Mouse (Mus musculus) embryonic stem cell, embryonic (primary cell): ENCODE measurements around the gene Shbg.

Experiments
- CTCF ChIA-PET, 4 experiments: fragments of 300-600 bp in 2 of 4; fragments of 350-600 bp in 2 of 4; sonication (Branson Sonifier 250); formaldehyde crosslinking; loops; one replicate each; lab custom pipeline; 2022; ENCODE audit warnings: inconsistent platforms in 2 of 4; lab: Charles Lee
- POLR2A ChIA-PET, 4 experiments: fragments of 300-600 bp in 2 of 4; fragments of 350-600 bp in 2 of 4; sonication (Branson Sonifier 250); formaldehyde crosslinking; loops; one replicate each; lab custom pipeline; 2022; ENCODE audit warnings: antibody characterized with exemption in 4 of 4, inconsistent platforms in 1 of 4; lab: Charles Lee

Gene Shbg

GRCm38 (mm10) chr11:69620394-69621081 lies 2.8 kb upstream of the Shbg start:
- ChIA-PET POLR2A (interaction anchor here in 3 of 4 experiments (0.7 to 9.5 kb wide), 10 partner anchors 8 to 91 kb away, joined by 3 to 97 read pairs (median 4); partner anchors contain the start of genes Trp53 (in 2 of the 3) and Wrap53 (in 2 of the 3)), CTCF (interaction anchor here in 3 of 4 experiments (0.6 to 1.5 kb wide), 8 partner anchors 8 to 91 kb away, joined by 3 to 10 read pairs (median 4); no protein-coding TSS in a partner anchor)

- CTCF ChIA-PET: interaction anchor here (0.5 to 2.2 kb wide), 20 partner anchors 12 to 166 kb away, joined by 3 to 15 read pairs (median 3); partner anchors contain the start of genes Trp53 (in 2 of the 4), Wrap53 (in 2 of the 4) and Fxr2 (in 1 of the 4)
- POLR2A ChIA-PET: interaction anchor here (0.6 to 9.5 kb wide), 16 partner anchors 11 to 94 kb away, joined by 3 to 97 read pairs (median 4); partner anchors contain the start of genes Trp53 (in 3 of the 4), Wrap53 (in 3 of the 4), Atp1b2 (in 2 of the 4) and Fxr2 (in 1 of the 4)
Measured at GRCm38 (mm10) chr11:69616781-69617180, 924 bp downstream of the Shbg start.

GRCm38 (mm10) chr11:69614257-69614588 lies 3.5 kb downstream of the Shbg start:
- POLR2A ChIA-PET: interaction anchor here (0.6 to 9.5 kb wide), 34 partner anchors 8 to 203 kb away, joined by 3 to 97 read pairs (median 5); partner anchors contain the start of genes Trp53 (in 4 of the 4), Wrap53 (in 4 of the 4), Atp1b2 (in 3 of the 4) and Fxr2 (in 2 of the 4)
- CTCF ChIA-PET: interaction anchor here (0.6 to 2.6 kb wide), 44 partner anchors 10 to 1495 kb away, joined by 3 to 23 read pairs (median 4); partner anchors contain the start of genes Trp53 (in 3 of the 4), Wrap53 (in 3 of the 4), Dnah2 (in 1 of the 4) and Fxr2 (in 1 of the 4)

- POLR2A ChIA-PET: interaction anchor here (0.6 to 9.5 kb wide), 37 partner anchors 8 to 216 kb away, joined by 3 to 97 read pairs (median 4); partner anchors contain the start of genes Trp53 (in 4 of the 4), Wrap53 (in 4 of the 4), Atp1b2 (in 3 of the 4) and Fxr2 (in 2 of the 4)
- CTCF ChIA-PET: interaction anchor here (0.5 to 2.6 kb wide), 50 partner anchors 11 to 1496 kb away, joined by 3 to 23 read pairs (median 4); partner anchors contain the start of genes Trp53 (in 4 of the 4), Wrap53 (in 4 of the 4), Dnah2 (in 1 of the 4) and Fxr2 (in 1 of the 4)
Measured at GRCm38 (mm10) chr11:69613553-69614256, 4.0 kb downstream of the Shbg start.

- POLR2A ChIA-PET: interaction anchor here in 2 of 4 experiments (0.6 to 16.3 kb wide), 8 partner anchors 11 to 174 kb away, joined by 3 to 500 read pairs (median 11); partner anchors contain the start of genes Trp53 (in 2 of the 2), Wrap53 (in 2 of the 2) and Sat2 (in 1 of the 2)
- CTCF ChIA-PET: interaction anchor here in 2 of 4 experiments (0.7 to 1.4 kb wide), 4 partner anchors 53 to 1023 kb away, joined by 3 to 5 read pairs (median 4); no protein-coding TSS in a partner anchor
Measured at GRCm38 (mm10) chr11:69610899-69611298, 6.8 kb downstream of the Shbg start.

GRCm38 (mm10) chr11:69609416-69609815 lies 8.3 kb downstream of the Shbg start:
- ChIA-PET POLR2A (interaction anchor here in 3 of 4 experiments (0.7 to 16.3 kb wide), 14 partner anchors 9 to 824 kb away, joined by 3 to 500 read pairs (median 5); partner anchors contain the start of genes Trp53 (in 3 of the 3), Wrap53 (in 3 of the 3) and Eif5a (in 1 of the 3)), CTCF (interaction anchor here in 2 of 4 experiments (0.6 to 2.3 kb wide), 2 partner anchors 30 to 31 kb away, joined by 3 to 10 read pairs; partner anchors contain the start of genes Trp53 (in 1 of the 2) and Wrap53 (in 1 of the 2))

GRCm38 (mm10) chr11:69608525-69608924 lies 9.2 kb downstream of the Shbg start:
- POLR2A ChIA-PET: interaction anchor here in 3 of 4 experiments (0.6 to 16.3 kb wide), 14 partner anchors 8 to 823 kb away, joined by 3 to 500 read pairs (median 5); partner anchors contain the start of genes Trp53 (in 3 of the 3), Wrap53 (in 3 of the 3) and Eif5a (in 1 of the 3)
- CTCF ChIA-PET: interaction anchor here in 3 of 4 experiments (0.6 to 2.3 kb wide), 4 partner anchors 22 to 79 kb away, joined by 3 to 10 read pairs (median 4); partner anchors contain the start of genes Trp53 (in 1 of the 3) and Wrap53 (in 1 of the 3)

- POLR2A ChIA-PET: interaction anchor here in 2 of 4 experiments (1.4 to 16.3 kb wide), 5 partner anchors 12 to 60 kb away, joined by 4 to 500 read pairs (median 8); partner anchors contain the start of genes Trp53 (in 2 of the 2), Wrap53 (in 2 of the 2) and Fxr2 (in 1 of the 2)
- CTCF ChIA-PET: interaction anchor here in 1 of 4 experiments (1.5 kb wide), 1 partner anchor 27 kb away, joined by 4 read pairs; the partner anchor contains the start of genes Trp53 and Wrap53
Measured at GRCm38 (mm10) chr11:69606832-69607231, 10.9 kb downstream of the Shbg start.

GRCm38 (mm10) chr11:69606491-69606795 lies 11.3 kb downstream of the Shbg start:
- ChIA-PET CTCF (interaction anchor here in 1 of 4 experiments (1.5 kb wide), 1 partner anchor 26 kb away, joined by 4 read pairs; the partner anchor contains the start of genes Trp53 and Wrap53), POLR2A (interaction anchor here (0.6 to 16.3 kb wide), 18 partner anchors 8 to 283 kb away, joined by 3 to 500 read pairs (median 6); partner anchors contain the start of genes Trp53 (in 2 of the 4), Wrap53 (in 2 of the 4), Cntrob (in 1 of the 4) and Fxr2 (in 1 of the 4))

- ChIA-PET CTCF (interaction anchor here in 2 of 4 experiments (0.5 to 2.0 kb wide), 5 partner anchors 22 to 107 kb away, joined by 3 to 10 read pairs (median 5); partner anchors contain the start of genes Sox15 (in 1 of the 2), Trp53 (in 1 of the 2) and Wrap53 (in 1 of the 2)), POLR2A (interaction anchor here (0.5 to 16.3 kb wide), 50 partner anchors 8 to 295 kb away, joined by 3 to 500 read pairs (median 5); partner anchors contain the start of genes Sat2 (in 3 of the 4), Trp53 (in 3 of the 4), Wrap53 (in 3 of the 4) and Fxr2 (in 2 of the 4))
Measured at GRCm38 (mm10) chr11:69605726-69606490, 11.8 kb downstream of the Shbg start, which contains the start of gene Atp1b2. Gene Atp1b2, minus strand, starts transcription at chr11:69605942.

- CTCF ChIA-PET: interaction anchor here in 2 of 4 experiments (0.5 to 2.0 kb wide), 7 partner anchors 23 to 108 kb away, joined by 3 to 10 read pairs (median 5); partner anchors contain the start of genes Sox15 (in 1 of the 2), Trp53 (in 1 of the 2) and Wrap53 (in 1 of the 2)
- POLR2A ChIA-PET: interaction anchor here (0.6 to 16.3 kb wide), 58 partner anchors 9 to 381 kb away, joined by 3 to 500 read pairs (median 5); partner anchors contain the start of genes Sat2 (in 3 of the 4), Cntrob (in 2 of the 4), Fxr2 (in 2 of the 4) and Trappc1 (in 2 of the 4)
Measured at GRCm38 (mm10) chr11:69604795-69605664, 12.7 kb downstream of the Shbg start.

GRCm38 (mm10) chr11:69604347-69604746 lies 13.4 kb downstream of the Shbg start:
- POLR2A ChIA-PET: interaction anchor here in 3 of 4 experiments (0.6 to 16.3 kb wide), 26 partner anchors 9 to 381 kb away, joined by 3 to 500 read pairs (median 5); partner anchors contain the start of genes Cntrob (in 2 of the 3), Trappc1 (in 2 of the 3), Trp53 (in 2 of the 3) and Wrap53 (in 2 of the 3)

GRCm38 (mm10) chr11:69603516-69603915 lies 14.2 kb downstream of the Shbg start:
- CTCF ChIA-PET: no interaction called here
- POLR2A ChIA-PET: interaction anchor here in 3 of 4 experiments (0.6 to 16.3 kb wide), 7 partner anchors 10 to 92 kb away, joined by 3 to 500 read pairs (median 4); partner anchors contain the start of genes Trp53 (in 3 of the 3) and Wrap53 (in 3 of the 3)

More at GRCm38 (mm10) chr11:69604347-69604746, 13.4 kb downstream of the Shbg start:
- CTCF ChIA-PET: interaction anchor here in 1 of 4 experiments (0.9 to 2.0 kb wide), 3 partner anchors 25 to 58 kb away, joined by 3 to 8 read pairs (median 5); partner anchors contain the start of gene Sox15

- ChIA-PET CTCF (interaction anchor here in 3 of 4 experiments (0.6 to 1.7 kb wide), 3 partner anchors 12 to 26 kb away, joined by 3 to 5 read pairs (median 3); no protein-coding TSS in a partner anchor), POLR2A (interaction anchor here in 3 of 4 experiments (1.0 to 16.3 kb wide), 9 partner anchors 9 to 49 kb away, joined by 3 to 500 read pairs (median 5); partner anchors contain the start of genes Trp53 (in 3 of the 3), Wrap53 (in 3 of the 3) and Sat2 (in 1 of the 3))
Measured at GRCm38 (mm10) chr11:69601768-69602167, 15.9 kb downstream of the Shbg start.
